Mouse (Mus musculus) spleen, adult 2 months (tissue): ENCODE measurements at regions not wholly inside any gene's neighbourhood (a gene's known extent, or its start where the extent isn't known, plus 50 kb on each side); places are given as distances from the start of the nearest gene placed in this dataset.

Source experiments
- CTCF ChIP-seq: fragments of 200-500 bp; IDR thresholded peaks from 2 replicates; pipeline ENCODE4 v1.5.1; 2011; ENCODE audit warnings: mild to moderate bottlenecking, inconsistent platforms; ENCODE audit not compliant: insufficient read depth, insufficient read length, insufficient replicate concordance; ENCODE audit errors: extremely low read depth
- POLR2A ChIP-seq: fragments of 200-500 bp; IDR thresholded peaks from 2 replicates; pipeline ENCODE4 v1.6.1; 2011; ENCODE audit warnings: low read depth, low read length, inconsistent platforms

DNA sequence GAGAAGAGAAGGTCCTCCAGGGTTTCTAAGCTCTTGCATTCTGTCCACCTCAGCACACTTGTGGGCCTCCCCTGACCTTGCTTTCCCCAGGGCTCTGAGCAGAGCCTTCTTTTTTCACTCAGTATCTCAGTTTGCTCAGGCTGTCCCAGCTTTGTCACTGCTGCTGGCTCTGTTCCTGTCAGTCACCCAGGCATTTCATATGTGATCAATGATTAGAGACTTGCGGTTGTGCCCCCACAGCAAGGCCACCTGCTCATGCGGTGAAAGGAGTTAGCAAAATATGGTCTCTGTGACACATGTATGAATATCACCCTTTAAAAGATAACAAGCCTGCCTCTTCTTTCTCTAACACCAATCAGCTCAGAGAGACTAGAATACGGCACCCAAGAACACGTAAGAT lies 265.6 kb upstream of the Jarid2 start:
- TF ChIP-seq CTCF, result no peak
- no peak for TF ChIP-seq POLR2A
